Mouse (Mus musculus) midbrain, embryonic 15.5 days (tissue): ENCODE results near the gene Thbd. TPM values are rescaled to one million over a fixed set of nuclear protein-coding genes. Genes with fewer than 3 reads are reported as not detected.

ENCODE experiments used
- ATAC-seq: fragments of 200-750 bp; cut with Nextera tagmentation; replicated peaks from 2 replicates; pipeline ENCODE4 v1.8.0; 2017; ENCODE audit warnings: moderate TSS enrichment
- H3K27ac ChIP-seq: fragments of 300-500 bp; sonication (generic); 2 replicates; pipeline ENCODE4 v1.5.1; 2015; ENCODE audit warnings: mild to moderate bottlenecking, inconsistent platforms
- H3K27me3 ChIP-seq: fragments of 300-500 bp; sonication (generic); replicated peaks from 2 replicates; pipeline ENCODE4 v1.6.1; 2015; ENCODE audit warnings: inconsistent platforms
- H3K36me3 ChIP-seq: fragments of 300-500 bp; sonication (generic); replicated peaks from 2 replicates; pipeline ENCODE4 v1.6.1; 2015; ENCODE audit warnings: inconsistent platforms
- H3K4me1 ChIP-seq: fragments of 300-500 bp; sonication (generic); 2 replicates; pipeline ENCODE4 v1.6.1; 2015; ENCODE audit warnings: inconsistent platforms
- H3K4me2 ChIP-seq: fragments of 300-500 bp; sonication (generic); 2 replicates; pipeline ENCODE4 v1.6.1; 2015; ENCODE audit warnings: inconsistent platforms, mild to moderate bottlenecking, moderate library complexity
- H3K4me3 ChIP-seq: fragments of 300-500 bp; sonication (generic); 2 replicates; pipeline ENCODE4 v1.5.1; 2015; ENCODE audit warnings: mild to moderate bottlenecking, inconsistent platforms
- H3K9ac ChIP-seq: fragments of 300-500 bp; sonication (generic); 2 replicates; pipeline ENCODE4 v1.6.1; 2015; ENCODE audit warnings: mild to moderate bottlenecking, inconsistent platforms
- H3K9me3 ChIP-seq: fragments of 300-500 bp; sonication (generic); 2 replicates; pipeline ENCODE4 v1.6.1; 2016; ENCODE audit warnings: inconsistent platforms
- WGBS: fragments of 180-500 bp; shearing (Covaris S2); methylation state at CpG from one replicate; pipeline ENCODE4 v1.1.7; 2015; ENCODE audit warnings: mixed read lengths; 5-methylcytosine and 5-hydroxymethylcytosine counted together
- polyA plus RNA-seq: library from polyadenylated mRNA; unstranded; fragments of >200 nt; fragmentation: Nextera tagmentation; extraction: Ambion mirVana; gene quantifications from 2 replicates; pipeline ENCODE4 v1.2.1, GENCODE M21; 2015

The Thbd gene
- polyA plus RNA-seq, 1 experiment from 2014 or later = 13.0 TPM

DNA sequence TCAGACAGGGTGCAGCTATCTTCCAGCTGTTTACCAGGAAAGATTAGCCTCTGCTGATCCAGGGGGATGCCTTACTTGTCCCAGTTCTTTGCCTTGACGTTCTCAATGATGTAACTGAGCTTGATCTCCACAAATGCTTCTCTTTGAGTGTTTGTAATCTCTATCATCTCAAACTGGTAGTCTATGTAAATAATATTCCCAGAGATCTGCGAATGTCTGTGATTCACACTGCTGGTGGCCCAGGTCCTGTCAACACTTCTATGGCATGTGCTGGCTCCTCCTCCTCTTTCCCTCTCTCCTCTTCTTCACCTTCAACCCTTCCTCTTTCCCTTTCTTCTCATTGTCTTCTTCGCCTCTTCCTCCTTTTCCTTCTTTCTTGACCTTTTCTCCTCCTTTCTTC is 11.2 kb upstream of the Thbd start:
- ATAC-seq = no peak
- Histone ChIP-seq H3K27ac (no peak overlapping the region), H3K9ac (no peak overlapping the region), H3K36me3 (no peaks in the 10 kb centered on the region), H3K4me3 (no peak overlapping the region), H3K4me2 (no peak overlapping the region), H3K4me1 (no peaks in the 10 kb centered on the region), H3K9me3 (no peaks in the 10 kb centered on the region), H3K27me3 (no peaks in the 10 kb centered on the region)
- 82% methylated on average over 3 of the region's 3 CpGs for WGBS

DNA sequence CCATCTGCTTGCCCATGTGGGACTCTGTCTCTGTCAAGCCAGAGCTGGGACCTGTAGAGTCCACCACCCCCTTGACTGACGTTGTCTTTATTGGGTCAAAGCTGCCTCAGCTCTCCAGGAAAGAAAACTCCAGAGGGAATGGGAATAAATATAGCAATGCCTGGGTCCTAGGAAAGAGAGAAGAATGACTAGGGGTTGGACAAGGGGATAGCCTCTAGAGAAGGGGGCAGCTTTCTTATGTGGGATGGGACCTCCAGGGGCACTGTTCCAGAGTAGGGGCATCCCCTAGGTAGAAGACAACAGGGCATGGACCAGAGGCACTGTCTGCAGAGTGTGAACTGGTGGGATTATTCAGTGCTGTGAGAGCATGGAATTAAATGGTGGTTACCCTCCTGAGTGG is 1.8 kb upstream of the Thbd start:
- no peaks in the 10 kb centered on the region for H3K36me3 ChIP-seq
- peaks cover 28% of the 10 kb centered on the region for H3K4me1 ChIP-seq
- H3K4me3 ChIP-seq = no peak overlapping the region
- H3K27me3 ChIP-seq = peaks cover 42% of the 10 kb centered on the region
- no peaks in the 10 kb centered on the region for H3K9me3 ChIP-seq
- no peak overlapping the region for H3K9ac ChIP-seq
- 69% methylated on average over 1 of the region's 1 CpGs for WGBS
- H3K27ac ChIP-seq = no peak overlapping the region
- ATAC-seq = no peak
- H3K4me2 ChIP-seq = no peak overlapping the region

DNA sequence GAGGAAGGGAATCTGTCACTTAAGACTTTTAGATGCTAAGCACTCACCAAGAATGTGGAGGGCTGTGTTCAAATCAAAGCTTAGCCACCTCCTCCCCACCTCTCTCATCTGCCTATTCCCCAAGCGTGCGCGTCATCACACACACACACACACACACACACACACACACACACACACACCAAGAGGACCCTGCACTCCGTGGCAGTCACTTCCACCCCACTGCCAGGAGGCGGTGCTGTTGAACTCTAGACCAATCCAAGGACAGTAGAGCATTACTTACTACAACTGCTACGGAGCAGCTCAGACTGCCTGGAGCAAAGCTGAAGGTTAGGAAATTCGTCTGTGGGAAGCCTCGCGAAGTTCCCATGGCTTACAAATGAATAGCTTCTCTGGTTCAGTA is 1.2 kb upstream of the Thbd start:
- Histone ChIP-seq H3K27ac (no peak overlapping the region), H3K9me3 (no peaks in the 10 kb centered on the region), H3K9ac (no peak overlapping the region), H3K4me2 (no peak overlapping the region), H3K4me1 (peaks cover 28% of the 10 kb centered on the region), H3K4me3 (no peak overlapping the region), H3K27me3 (peaks cover 43% of the 10 kb centered on the region), H3K36me3 (no peaks in the 10 kb centered on the region)
- ATAC-seq = peak; percentile 70
- WGBS = 23% methylated on average over 9 of the region's 9 CpGs

DNA sequence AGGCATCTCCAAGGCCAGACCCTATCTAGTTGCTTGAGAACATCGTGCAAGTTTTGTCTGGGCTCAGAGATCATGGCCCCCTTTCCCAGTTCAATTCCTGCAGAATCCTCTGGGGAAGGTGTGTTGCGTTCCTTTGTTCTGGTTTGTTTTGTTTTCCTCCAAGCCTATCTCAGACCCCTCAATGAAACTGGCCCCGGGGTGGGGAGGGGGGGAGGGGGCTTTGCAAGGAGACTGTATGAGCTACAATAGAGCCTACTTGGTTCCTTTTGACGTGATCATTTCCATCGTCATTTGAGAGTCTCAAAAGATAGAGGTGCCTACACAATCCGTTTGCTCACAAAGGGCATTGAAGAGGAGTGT is 753 bp upstream of the Thbd start:
- 8% methylated on average over 6 of the region's 6 CpGs for WGBS
- peak overlapping the region; percentile 56; the same call in 1 of the 2 replicates for H3K4me2 ChIP-seq
- H3K9ac ChIP-seq = no peak overlapping the region
- H3K9me3 ChIP-seq = no peaks in the 10 kb centered on the region
- no peak overlapping the region for H3K4me3 ChIP-seq
- H3K27me3 ChIP-seq = peaks cover 43% of the 10 kb centered on the region
- H3K27ac ChIP-seq = no peak overlapping the region
- ATAC-seq = no peak
- H3K36me3 ChIP-seq = no peaks in the 10 kb centered on the region
- peaks cover 28% of the 10 kb centered on the region for H3K4me1 ChIP-seq

DNA sequence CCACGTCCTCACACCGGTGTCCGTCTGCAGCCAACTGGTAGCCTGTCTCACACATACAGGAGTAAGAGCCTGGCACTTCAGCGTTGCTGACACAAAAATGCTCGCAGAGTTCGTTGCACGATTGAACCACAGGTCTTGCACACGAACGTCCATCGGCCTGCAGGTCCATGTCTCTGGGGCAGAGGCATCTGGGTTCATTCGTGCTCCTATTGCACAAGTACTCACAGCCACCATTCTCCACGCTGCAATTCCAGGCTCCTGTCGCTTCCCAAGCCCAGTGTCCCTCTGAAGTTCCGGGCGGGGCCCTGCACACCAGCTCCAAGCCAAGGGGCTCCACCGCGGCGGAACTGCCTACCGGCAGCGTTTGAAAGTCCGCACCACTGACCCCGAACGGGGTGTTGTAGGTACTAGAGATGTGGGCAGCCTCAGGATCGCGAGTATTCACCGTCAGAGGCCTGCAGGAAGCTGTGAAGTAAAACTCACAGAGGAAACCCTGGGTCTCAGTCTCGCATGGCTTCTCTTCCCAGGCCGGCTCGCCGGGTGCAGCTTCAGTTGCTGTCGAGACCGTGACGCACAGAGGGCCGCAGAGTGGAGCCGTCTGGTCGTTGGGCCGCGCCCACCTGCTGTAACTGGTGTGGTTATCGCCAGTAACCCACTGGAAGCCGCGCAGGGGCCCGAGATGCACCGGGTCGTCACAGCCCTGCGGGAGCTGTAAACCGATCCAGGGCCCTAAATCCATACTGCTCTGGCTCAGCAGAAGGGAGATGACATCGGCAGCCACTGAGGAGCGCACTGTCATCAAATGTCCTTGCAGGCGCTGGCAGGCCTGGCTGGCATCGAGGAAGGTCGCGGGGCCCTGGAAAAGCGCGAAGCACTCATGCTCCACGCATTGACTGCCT is 768 bp downstream of the Thbd start:
- peak overlapping the region; percentile 38 for H3K4me3 ChIP-seq
- no peaks in the 10 kb centered on the region for H3K9me3 ChIP-seq
- peak; percentile 62 for ATAC-seq
- H3K36me3 ChIP-seq = no peaks in the 10 kb centered on the region
- peaks cover 43% of the 10 kb centered on the region for H3K27me3 ChIP-seq
- 3% methylated on average over 55 of the region's 55 CpGs for WGBS
- peak overlapping the region; percentile 17 for H3K9ac ChIP-seq
- peak overlapping the region; percentile 56 for H3K4me2 ChIP-seq
- peaks cover 28% of the 10 kb centered on the region for H3K4me1 ChIP-seq
- H3K27ac ChIP-seq = no peak overlapping the region

DNA sequence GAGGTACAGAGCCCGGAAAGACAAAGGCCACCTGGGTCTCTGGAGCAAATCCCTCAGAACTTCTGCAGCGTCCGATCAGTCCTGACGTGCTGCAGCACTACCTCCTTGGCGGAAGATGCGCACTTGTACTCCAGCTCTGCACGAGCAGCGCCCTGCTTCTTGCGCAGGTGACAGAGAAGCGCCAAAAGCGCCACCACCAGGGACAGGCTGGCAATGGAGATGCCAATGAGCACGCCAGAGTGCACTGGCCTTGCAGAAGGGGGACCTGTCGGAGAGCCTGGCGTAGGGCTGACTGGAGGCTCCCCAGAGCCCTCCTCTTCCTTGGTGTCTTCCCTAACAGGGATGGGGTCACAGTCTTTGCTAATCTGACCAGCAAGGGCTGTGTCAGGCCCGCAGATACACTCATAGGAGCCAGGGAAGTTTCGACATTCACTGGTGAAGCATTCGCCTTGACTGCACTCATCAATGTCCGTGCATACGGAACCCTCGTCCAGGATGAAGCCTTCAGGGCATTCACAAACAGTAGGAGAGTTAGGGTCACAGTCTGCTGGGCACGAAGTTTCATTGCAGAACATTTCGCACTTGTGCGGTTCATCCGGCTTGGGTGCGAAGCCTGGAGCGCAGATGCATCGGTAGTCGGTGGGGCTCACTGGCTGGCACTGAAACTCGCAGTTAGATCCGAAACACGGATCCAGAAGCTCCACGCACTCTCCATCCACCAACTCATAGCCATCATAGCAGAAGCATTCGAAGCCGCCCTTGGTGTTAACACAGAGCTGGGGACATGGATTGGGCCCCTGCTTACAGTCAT is 1.6 kb downstream of the Thbd start:
- Histone ChIP-seq H3K27ac (no peak overlapping the region), H3K9me3 (no peaks in the 10 kb centered on the region), H3K4me3 (peak overlapping the region; percentile 38), H3K4me1 (peaks cover 28% of the 10 kb centered on the region), H3K4me2 (peak overlapping the region; percentile 56), H3K27me3 (peaks cover 43% of the 10 kb centered on the region), H3K36me3 (no peaks in the 10 kb centered on the region), H3K9ac (0 out of 2 replicates have a peak overlapping the region, but pooled peaks have one; percentile 17)
- 9% methylated on average over 34 of the region's 34 CpGs for WGBS
- peak; percentile 40 for ATAC-seq

DNA sequence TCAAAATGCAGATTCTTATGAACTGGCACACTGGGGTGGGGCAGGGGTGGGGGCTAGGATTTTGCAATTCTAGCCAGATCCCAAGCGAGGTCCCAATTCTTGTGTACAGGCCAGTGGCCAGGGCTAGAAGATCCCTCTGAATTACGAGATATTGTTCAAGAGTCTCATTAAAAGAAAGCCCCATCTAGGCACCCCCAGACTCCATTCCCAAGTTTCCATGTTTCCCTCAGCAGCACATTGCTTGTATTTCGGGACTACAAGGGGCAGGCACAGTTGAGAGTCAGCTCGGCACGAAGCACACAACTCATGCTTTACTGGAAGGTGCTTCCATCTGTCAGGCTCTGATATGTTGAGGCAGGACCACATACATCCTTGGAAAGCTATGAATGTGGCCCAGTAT is 3.1 kb downstream of the Thbd start:
- peaks cover 28% of the 10 kb centered on the region for H3K4me1 ChIP-seq
- no peak overlapping the region for H3K4me3 ChIP-seq
- 82% methylated on average over 5 of the region's 5 CpGs for whole genome bisulfite sequencing
- H3K9me3 ChIP-seq = no peaks in the 10 kb centered on the region
- H3K4me2 ChIP-seq = no peak overlapping the region
- no peak overlapping the region for H3K9ac ChIP-seq
- peaks cover 43% of the 10 kb centered on the region for H3K27me3 ChIP-seq
- no peak overlapping the region for H3K27ac ChIP-seq
- no peaks in the 10 kb centered on the region for H3K36me3 ChIP-seq
- no peak for ATAC-seq

DNA sequence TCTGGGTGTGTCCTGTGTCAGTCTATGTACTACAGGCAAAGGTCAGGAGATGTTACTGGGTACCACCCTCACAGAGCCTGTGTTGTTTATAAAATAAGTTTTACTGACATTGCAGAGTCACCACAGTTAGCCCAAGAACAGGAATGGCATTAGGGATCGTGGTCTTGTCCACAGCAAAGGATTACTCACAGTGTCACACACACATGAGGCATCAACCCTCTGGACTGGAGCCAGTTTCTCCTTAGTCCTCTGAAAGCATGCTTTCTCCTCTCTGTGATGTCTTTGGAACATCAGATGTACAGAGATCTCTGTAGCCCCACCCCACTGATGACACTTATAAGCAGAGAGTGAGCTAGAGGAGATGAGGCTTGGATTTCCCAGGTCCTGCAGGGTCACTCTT is 5.8 kb downstream of the Thbd start:
- Histone ChIP-seq H3K27me3 (peaks cover 22% of the 10 kb centered on the region), H3K4me3 (no peak overlapping the region), H3K4me1 (peaks cover 15% of the 10 kb centered on the region)

DNA sequence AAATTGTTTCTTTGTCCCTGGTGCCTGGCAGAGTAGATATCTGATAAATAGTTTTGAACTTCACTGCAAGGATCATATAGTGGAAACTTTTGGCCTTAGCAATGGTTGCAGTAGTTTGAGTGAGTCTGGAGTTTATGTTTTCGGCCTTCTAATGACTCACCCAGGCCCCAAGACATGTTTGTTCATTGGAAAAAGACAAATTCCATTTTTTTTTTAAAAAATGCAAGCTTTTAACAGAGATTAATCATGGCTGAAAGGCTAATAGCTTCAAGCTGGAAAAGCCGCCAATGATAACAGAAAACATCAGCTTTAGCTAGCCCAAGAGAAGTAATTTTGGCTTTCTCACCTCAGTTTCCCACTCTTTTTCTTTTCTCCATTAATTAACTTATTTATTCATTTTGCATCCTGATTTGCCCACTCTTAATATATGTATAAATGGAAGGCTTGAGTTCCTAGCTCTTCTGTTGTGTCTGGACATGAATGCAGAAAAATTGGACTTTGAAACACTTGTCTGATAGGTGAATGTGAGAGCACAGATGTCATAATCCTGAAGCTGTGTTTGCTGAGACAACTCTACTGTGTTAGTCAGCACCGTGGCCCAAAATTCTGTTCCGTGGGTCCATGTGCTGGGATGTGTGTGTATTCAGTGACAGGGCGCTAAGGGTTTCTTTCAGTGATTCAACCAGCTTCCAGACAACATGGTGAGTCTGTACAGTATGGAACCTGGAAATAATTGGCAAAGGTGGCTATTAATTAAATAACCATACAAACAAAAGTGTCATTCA is 8.9 kb downstream of the Thbd start:
- Histone ChIP-seq H3K4me3 (no peak overlapping the region), H3K27me3 (peaks cover 21% of the 10 kb centered on the region), H3K9me3 (no peaks in the 10 kb centered on the region), H3K4me2 (no peak overlapping the region), H3K4me1 (peaks cover 11% of the 10 kb centered on the region), H3K27ac (no peak overlapping the region), H3K9ac (no peak overlapping the region), H3K36me3 (no peaks in the 10 kb centered on the region)
- no peak for ATAC-seq
- WGBS = 89% methylated on average over 5 of the region's 5 CpGs

More for the DNA sequence above, 5.8 kb downstream of the Thbd start:
- no peak for ATAC-seq
- H3K27ac ChIP-seq = no peak overlapping the region
- H3K9me3 ChIP-seq = no peaks in the 10 kb centered on the region
- 80% methylated on average over 1 of the region's 1 CpGs for WGBS
- H3K9ac ChIP-seq = no peak overlapping the region
- no peak overlapping the region for H3K4me2 ChIP-seq
- H3K36me3 ChIP-seq = no peaks in the 10 kb centered on the region

DNA sequence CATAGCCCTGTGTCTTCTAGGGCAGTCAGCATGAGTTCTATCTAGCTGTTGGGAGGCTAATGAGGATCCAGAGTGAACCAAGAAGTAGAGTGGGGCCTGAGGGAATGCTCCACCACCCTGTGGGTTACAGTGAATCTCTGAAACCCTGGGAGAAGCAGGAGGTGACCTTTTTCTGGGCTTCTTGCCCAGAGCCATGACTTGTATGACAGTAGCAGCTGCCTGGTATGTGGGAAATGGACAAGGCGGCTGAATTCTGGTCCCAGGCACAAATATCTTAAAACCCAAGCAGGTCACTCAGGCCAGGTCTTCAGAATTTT is 10.2 kb downstream of the Thbd start:
- no peak overlapping the region for H3K27ac ChIP-seq
- ATAC-seq = no peak
- no peaks in the 10 kb centered on the region for H3K36me3 ChIP-seq
- no peaks in the 10 kb centered on the region for H3K9me3 ChIP-seq
- H3K4me1 ChIP-seq = peaks cover 11% of the 10 kb centered on the region
- H3K9ac ChIP-seq = no peak overlapping the region
- H3K4me2 ChIP-seq = no peak overlapping the region
- H3K27me3 ChIP-seq = peaks cover 31% of the 10 kb centered on the region
- WGBS = 92% methylated on average over 1 of the region's 1 CpGs
- H3K4me3 ChIP-seq = no peak overlapping the region

DNA sequence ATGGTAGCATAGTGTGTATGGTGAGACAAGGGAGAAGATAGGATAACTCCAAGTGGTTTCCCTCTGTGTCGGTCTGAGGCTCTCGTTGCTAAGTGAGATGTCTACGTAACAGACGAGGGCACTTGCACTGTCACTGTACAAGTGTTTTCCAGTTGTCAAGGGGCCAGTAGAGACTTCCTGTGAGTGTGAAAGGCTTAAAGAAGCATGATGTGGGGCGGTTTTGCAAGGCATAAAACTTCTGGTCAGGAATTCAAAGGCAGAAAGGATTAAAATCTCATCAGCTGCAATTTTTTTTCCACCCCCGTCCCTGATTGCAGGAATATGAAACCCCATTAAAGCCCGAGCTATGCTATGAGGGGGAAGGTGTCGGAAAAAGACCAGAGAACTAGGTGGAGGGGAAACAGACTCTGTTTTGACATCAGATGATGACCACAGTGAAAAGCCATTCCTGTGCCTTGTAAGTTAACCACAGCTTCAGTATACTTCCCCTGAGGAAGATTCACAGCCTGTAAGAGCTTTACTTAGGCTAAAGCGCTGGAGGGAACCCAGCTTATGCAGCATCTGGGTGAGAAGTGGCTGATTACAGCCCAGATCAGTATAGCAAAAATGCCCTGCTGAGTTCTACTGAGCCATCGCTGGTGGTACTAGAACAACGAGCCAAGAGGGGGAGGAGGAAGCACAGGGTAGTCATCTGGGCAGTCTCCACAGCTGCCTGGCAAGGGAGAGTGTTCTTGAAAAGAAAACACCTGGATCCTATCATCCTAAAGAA is 10.8 kb downstream of the Thbd start:
- 66% methylated on average over 11 of the region's 11 CpGs for WGBS
- no peak for ATAC-seq

More for the DNA sequence above, 10.8 kb downstream of the Thbd start:
- Histone ChIP-seq H3K4me1 (peaks cover 11% of the 10 kb centered on the region), H3K36me3 (no peaks in the 10 kb centered on the region), H3K4me3 (no peak overlapping the region), H3K27me3 (peaks cover 31% of the 10 kb centered on the region), H3K9ac (no peak overlapping the region), H3K27ac (no peak overlapping the region), H3K9me3 (no peaks in the 10 kb centered on the region), H3K4me2 (peak overlapping the region; percentile 92; the same call in 1 of the 2 replicates)
